Mouse (Mus musculus) spleen, postnatal 4 days (tissue): Measurements from ENCODE around the gene Tsfm.

Experiments used
- DNase-seq, 2 experiments: peaks; one replicate each; pipeline ENCODE4 v3.0.0; 2022; ENCODE audit warnings: low spot score in 2 of 2

The Tsfm gene

GRCm38 (mm10) chr10:126962271-126962965, 68.2 kb downstream of the Tsfm start:
- DNase-seq: no peak

- no peak for DNase-seq
Measured at GRCm38 (mm10) chr10:126961757-126962156, 68.9 kb downstream of the Tsfm start.
